Mouse (Mus musculus): ENCODE results near the gene Adcyap1r1. TPM values are rescaled to one million over a fixed set of nuclear protein-coding genes. Genes with fewer than 3 reads are reported as not detected.

Adcyap1r1 gene
- polyA plus RNA-seq, 1 experiment from 2014 or later = 2.5 TPM

DNA sequence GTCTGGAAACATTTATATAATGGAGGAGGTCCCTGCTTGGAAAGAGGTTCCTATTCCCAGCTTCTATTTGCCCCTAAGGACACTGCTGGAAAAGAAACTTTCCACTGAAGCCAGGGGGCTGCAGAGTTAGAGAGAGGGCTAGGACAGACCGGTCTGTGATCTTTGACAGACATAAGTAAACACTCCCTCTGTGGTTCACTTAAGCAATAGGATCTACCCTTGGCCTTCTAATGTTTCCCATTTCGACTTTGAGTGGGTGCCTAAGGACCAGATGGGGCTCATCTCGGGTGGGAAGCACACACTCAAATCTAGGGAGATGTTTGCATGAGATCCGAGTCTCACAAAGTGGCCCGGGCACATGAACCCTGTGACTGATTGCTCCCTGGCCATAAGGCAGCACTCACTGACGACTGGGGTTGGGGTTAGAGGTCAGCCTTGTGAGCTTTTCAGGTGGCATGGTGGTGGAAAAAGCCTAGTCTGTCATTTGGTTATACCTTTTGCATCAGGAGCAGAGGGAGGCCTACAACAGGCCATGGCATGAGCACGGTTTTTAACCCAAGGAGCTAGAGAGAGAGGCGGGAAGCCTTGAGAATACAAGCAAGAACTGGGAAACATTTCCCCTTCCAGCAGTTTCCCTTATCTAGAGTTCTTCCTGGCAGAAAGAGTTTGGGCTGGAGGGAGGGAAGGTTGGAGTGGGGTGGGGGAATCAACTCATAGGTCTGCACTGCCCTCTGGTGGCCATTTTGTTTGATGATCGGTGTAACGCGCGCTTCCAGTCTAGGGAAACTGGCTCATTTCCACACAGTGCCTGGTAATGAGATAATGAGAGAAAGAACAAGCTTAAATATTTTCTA, 59.7 kb downstream of the Adcyap1r1 start:
- ATAC-seq (replicated peaks; ENCODE audit: insufficient number of reproducible peaks, low FRiP score, low TSS enrichment, low read depth) (peak; percentile 79; the same call in 1 of the 2 replicates), DNase-seq (ENCODE audit: low spot score) (peak; percentile 90)
- Histone ChIP-seq H3K27me3 (ENCODE audit: control insufficient read depth, insufficient read depth, low read length) (no peaks in the 10 kb centered on the region), H3K36me3 (replicated peaks; ENCODE audit: control insufficient read depth, insufficient read depth, low read depth, low read length) (no peaks in the 10 kb centered on the region), H3K4me3 (ENCODE audit: low read depth, low read length) (no peak overlapping the region), H3K27ac (replicated peaks; ENCODE audit: low read depth, low read length) (no peak overlapping the region), H3K4me2 (ENCODE audit: low read depth, low read length) (no peak overlapping the region), H3K9me3 (replicated peaks; ENCODE audit: control insufficient read depth, low read length) (no peaks in the 10 kb centered on the region), H3K4me1 (ENCODE audit: control insufficient read depth, insufficient read depth, low read length) (no peaks in the 10 kb centered on the region), H3K9ac (replicated peaks; ENCODE audit: low read length) (no peak overlapping the region)
- 30% methylated on average over 12 of the region's 12 CpGs for WGBS

DNA sequence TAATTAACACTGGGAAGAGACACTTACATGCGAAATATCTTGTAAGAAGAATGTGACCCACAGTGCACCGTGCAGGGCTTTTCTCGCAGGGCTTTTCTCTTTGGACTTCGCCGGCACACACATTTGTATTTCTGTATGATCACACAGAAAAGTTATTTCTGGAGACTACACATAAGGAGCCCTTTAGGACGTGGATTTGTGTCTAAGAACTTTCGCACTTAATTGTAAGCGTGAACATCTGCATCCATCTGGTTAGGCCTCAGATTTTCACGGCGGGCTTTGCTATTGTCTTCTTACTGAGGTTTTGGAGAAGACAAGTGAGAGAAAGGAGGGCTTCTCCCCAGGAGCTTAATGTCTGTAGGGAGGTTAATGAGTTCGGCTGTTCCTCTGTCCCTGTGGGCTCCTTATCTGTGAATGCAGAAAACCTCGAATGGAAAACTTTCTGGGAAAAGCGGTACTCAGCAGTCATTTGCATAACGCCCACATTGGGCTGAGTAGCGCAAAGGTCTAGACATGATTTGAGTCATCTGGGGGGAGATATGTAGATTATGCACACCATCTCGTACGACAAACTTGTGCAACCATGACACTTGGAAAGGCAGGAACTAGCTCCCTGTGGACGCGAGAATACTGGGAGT, 60.4 kb downstream of the Adcyap1r1 start:
- DNase-seq (ENCODE audit: low spot score) (no peak), ATAC-seq (replicated peaks; ENCODE audit: insufficient number of reproducible peaks, low FRiP score, low TSS enrichment, low read depth) (no peak)
- Histone ChIP-seq H3K27me3 (ENCODE audit: control insufficient read depth, insufficient read depth, low read length) (no peaks in the 10 kb centered on the region), H3K4me2 (ENCODE audit: low read depth, low read length) (no peak overlapping the region), H3K4me3 (ENCODE audit: low read depth, low read length) (no peak overlapping the region), H3K36me3 (replicated peaks; ENCODE audit: control insufficient read depth, insufficient read depth, low read depth, low read length) (no peaks in the 10 kb centered on the region), H3K4me1 (ENCODE audit: control insufficient read depth, insufficient read depth, low read length) (no peaks in the 10 kb centered on the region), H3K27ac (replicated peaks; ENCODE audit: low read depth, low read length) (no peak overlapping the region), H3K9ac (replicated peaks; ENCODE audit: low read length) (no peak overlapping the region), H3K9me3 (replicated peaks; ENCODE audit: control insufficient read depth, low read length) (no peaks in the 10 kb centered on the region)
- 46% methylated on average over 19 of the region's 19 CpGs for WGBS

DNA sequence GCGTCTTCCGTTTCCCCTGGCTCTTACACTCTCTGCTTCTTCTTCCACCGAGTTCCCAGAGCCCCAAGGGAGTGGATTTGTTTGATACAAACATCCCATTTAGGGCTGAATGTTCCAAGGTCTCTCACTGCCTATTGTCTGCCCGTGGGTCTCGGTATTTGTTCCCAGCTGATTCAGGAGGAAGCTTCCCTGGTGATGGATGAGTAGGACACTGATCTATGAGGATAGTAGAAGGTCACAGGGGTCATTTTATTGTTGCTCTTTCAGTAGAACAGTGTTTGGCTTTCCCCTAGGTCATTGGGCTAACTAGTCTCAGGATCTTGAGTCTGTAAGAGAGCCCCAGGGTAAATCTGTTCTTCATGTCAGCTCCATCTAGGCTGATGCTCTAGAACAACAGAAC, 61.7 kb downstream of the Adcyap1r1 start:
- Histone ChIP-seq H3K4me1 (ENCODE audit: control insufficient read depth, insufficient read depth, low read length) (no peaks in the 10 kb centered on the region), H3K4me2 (ENCODE audit: low read depth, low read length) (no peak overlapping the region), H3K4me3 (ENCODE audit: low read depth, low read length) (no peak overlapping the region), H3K27ac (replicated peaks; ENCODE audit: low read depth, low read length) (no peak overlapping the region), H3K36me3 (replicated peaks; ENCODE audit: control insufficient read depth, insufficient read depth, low read depth, low read length) (no peaks in the 10 kb centered on the region), H3K9me3 (replicated peaks; ENCODE audit: control insufficient read depth, low read length) (no peaks in the 10 kb centered on the region), H3K27me3 (ENCODE audit: control insufficient read depth, insufficient read depth, low read length) (no peaks in the 10 kb centered on the region), H3K9ac (replicated peaks; ENCODE audit: low read length) (no peak overlapping the region)
- WGBS = 49% methylated on average over 5 of the region's 5 CpGs
- ATAC-seq (replicated peaks; ENCODE audit: insufficient number of reproducible peaks, low FRiP score, low TSS enrichment, low read depth) (no peak), DNase-seq (ENCODE audit: low spot score) (no peak)

DNA sequence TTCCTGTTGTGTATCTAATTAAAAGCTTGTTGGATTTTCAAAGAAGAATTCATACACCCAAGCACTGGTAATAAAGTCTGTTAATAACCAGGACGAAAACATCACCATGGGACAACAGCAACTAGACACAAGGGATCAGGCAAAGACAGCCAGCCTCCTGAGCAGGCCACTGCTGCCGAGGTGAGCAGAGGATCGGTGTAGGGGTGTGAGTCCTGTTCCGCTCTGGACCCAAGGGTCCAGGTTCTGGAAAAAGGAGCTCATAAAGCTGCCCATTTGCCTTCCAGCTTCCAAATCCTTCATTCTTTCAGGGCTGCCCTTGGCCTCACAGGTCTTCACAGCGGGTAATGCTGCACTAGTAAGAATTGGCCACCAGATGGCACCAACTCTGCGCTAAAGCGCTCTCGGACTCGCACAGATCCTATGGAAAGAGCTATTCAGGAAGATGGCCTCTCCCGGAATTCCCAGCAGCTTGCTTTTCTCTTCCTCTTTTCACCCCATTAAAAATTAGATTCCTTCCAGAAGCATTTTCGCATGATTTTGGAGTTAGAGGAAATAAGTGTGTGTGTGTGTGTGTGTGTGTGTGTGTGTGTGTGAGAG, 67.9 kb downstream of the Adcyap1r1 start:
- Histone ChIP-seq H3K9ac (replicated peaks; ENCODE audit: low read length) (0 out of 2 replicates have a peak overlapping the region, but pooled peaks have one; percentile 9), H3K27me3 (ENCODE audit: control insufficient read depth, insufficient read depth, low read length) (no peaks in the 10 kb centered on the region), H3K9me3 (replicated peaks; ENCODE audit: control insufficient read depth, low read length) (no peaks in the 10 kb centered on the region), H3K27ac (replicated peaks; ENCODE audit: low read depth, low read length) (no peak overlapping the region), H3K36me3 (replicated peaks; ENCODE audit: control insufficient read depth, insufficient read depth, low read depth, low read length) (no peaks in the 10 kb centered on the region), H3K4me1 (ENCODE audit: control insufficient read depth, insufficient read depth, low read length) (no peaks in the 10 kb centered on the region), H3K4me3 (ENCODE audit: low read depth, low read length) (no peak overlapping the region), H3K4me2 (ENCODE audit: low read depth, low read length) (no peak overlapping the region)
- WGBS = 17% methylated on average over 11 of the region's 11 CpGs
- peak; percentile 88 for ATAC-seq (replicated peaks; ENCODE audit: insufficient number of reproducible peaks, low FRiP score, low TSS enrichment, low read depth)
- DNase-seq (ENCODE audit: low spot score) = peak; percentile 93

DNA sequence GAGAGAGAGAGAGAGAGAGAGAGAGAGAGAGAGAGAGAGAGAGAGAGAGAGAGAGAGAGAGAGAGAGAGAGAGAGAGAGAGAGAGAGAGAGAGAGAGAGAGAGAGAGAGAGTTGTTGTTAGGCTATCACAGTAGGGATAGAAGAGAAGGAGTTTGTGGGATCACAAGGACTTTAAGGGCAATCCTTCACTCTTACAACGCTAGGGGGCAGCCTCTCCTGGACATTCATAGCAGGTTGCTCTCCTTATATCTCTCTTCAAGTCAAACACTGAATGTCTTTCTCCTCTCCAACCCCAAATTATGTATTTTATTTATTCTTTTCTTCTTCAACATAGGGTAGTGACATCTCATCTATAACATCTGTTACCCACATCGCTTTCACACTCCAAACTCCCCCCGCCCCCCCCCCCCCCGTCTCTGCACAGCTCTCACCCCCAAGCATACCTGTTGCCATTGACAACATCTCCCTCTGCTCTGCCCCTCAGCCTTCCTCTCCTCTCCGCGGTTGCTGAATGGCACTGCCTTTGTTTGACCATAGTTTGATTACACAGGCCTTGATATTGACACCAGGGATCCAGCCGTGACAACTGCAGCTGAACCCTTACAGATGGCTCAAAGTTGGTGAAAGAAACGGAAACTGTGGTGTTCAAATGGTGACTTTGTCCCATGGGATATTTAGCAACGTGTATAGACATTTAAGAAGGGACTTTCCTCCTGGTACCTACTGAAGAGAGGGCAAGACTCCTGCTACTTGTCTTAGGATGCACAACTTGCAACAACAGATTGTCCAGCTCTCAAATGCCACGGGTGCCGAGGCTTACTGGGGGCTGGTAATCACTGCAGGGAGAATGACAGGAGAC, 68.7 kb downstream of the Adcyap1r1 start:
- no peak overlapping the region for H3K27ac ChIP-seq (replicated peaks; ENCODE audit: low read depth, low read length)
- 47% methylated on average over 11 of the region's 11 CpGs for WGBS
- DNase-seq (ENCODE audit: low spot score) (peak; percentile 85), ATAC-seq (replicated peaks; ENCODE audit: insufficient number of reproducible peaks, low FRiP score, low TSS enrichment, low read depth) (peak; percentile 44; the same call in 1 of the 2 replicates)
- no peak overlapping the region for H3K4me3 ChIP-seq (ENCODE audit: low read depth, low read length)
- no peaks in the 10 kb centered on the region for H3K27me3 ChIP-seq (ENCODE audit: control insufficient read depth, insufficient read depth, low read length)
- H3K36me3 ChIP-seq (replicated peaks; ENCODE audit: control insufficient read depth, insufficient read depth, low read depth, low read length) = no peaks in the 10 kb centered on the region
- H3K9ac ChIP-seq (replicated peaks; ENCODE audit: low read length) = no peak overlapping the region
- no peaks in the 10 kb centered on the region for H3K4me1 ChIP-seq (ENCODE audit: control insufficient read depth, insufficient read depth, low read length)
- H3K4me2 ChIP-seq (ENCODE audit: low read depth, low read length) = no peak overlapping the region
- H3K9me3 ChIP-seq (replicated peaks; ENCODE audit: control insufficient read depth, low read length) = no peaks in the 10 kb centered on the region

DNA sequence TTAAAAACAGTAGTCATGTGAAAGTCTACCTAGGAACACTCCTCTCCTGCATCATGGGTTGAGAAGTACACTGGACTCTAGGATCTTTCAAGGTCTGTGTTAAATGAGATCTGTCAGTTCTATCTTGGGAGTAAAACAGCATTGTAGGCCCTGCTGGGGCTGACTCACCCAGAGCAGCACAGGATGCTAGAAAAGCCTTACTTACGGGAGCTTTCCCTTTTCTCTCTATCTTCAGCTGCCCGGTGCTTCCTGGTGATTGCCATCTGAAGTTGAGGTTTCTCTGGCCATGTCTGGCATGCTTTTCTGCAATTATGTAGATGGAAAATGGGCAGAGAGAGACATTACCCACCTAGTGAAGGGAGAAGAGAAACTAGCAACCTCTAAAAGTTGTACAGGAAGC, 84.7 kb downstream of the Adcyap1r1 start:
- ATAC-seq (replicated peaks; ENCODE audit: insufficient number of reproducible peaks, low FRiP score, low TSS enrichment, low read depth) (no peak), DNase-seq (ENCODE audit: low spot score) (no peak)
- Histone ChIP-seq H3K36me3 (replicated peaks; ENCODE audit: control insufficient read depth, insufficient read depth, low read depth, low read length) (no peaks in the 10 kb centered on the region), H3K4me3 (ENCODE audit: low read depth, low read length) (no peak overlapping the region), H3K4me2 (ENCODE audit: low read depth, low read length) (no peak overlapping the region), H3K27me3 (ENCODE audit: control insufficient read depth, insufficient read depth, low read length) (no peaks in the 10 kb centered on the region), H3K9me3 (replicated peaks; ENCODE audit: control insufficient read depth, low read length) (no peaks in the 10 kb centered on the region), H3K27ac (replicated peaks; ENCODE audit: low read depth, low read length) (no peak overlapping the region), H3K9ac (replicated peaks; ENCODE audit: low read length) (no peak overlapping the region), H3K4me1 (ENCODE audit: control insufficient read depth, insufficient read depth, low read length) (no peaks in the 10 kb centered on the region)
- WGBS = 81% methylated on average over 2 of the region's 2 CpGs

DNA sequence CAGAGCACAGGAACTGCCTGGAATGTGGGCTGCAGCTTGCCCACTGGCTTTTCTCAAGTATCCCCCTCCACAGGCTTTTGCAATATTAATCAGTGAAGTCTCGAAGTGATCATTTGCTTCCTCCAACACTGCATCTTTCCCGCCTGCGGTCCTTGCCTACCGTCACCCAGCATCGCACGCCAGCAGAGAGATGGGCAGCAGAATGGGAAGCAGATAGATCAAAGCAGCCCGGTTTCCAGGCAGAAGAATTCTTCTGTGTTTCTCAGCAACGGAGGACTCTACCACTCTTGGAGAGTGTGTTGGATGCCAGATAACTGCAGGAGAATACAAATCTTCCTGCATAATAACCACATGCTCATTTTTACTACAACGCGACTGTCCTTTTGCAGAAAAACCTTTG, 87.4 kb downstream of the Adcyap1r1 start:
- no peaks in the 10 kb centered on the region for H3K9me3 ChIP-seq (replicated peaks; ENCODE audit: control insufficient read depth, low read length)
- H3K36me3 ChIP-seq (replicated peaks; ENCODE audit: control insufficient read depth, insufficient read depth, low read depth, low read length) = no peaks in the 10 kb centered on the region
- H3K4me2 ChIP-seq (ENCODE audit: low read depth, low read length) = no peak overlapping the region
- H3K27me3 ChIP-seq (ENCODE audit: control insufficient read depth, insufficient read depth, low read length) = no peaks in the 10 kb centered on the region
- ATAC-seq (replicated peaks; ENCODE audit: insufficient number of reproducible peaks, low FRiP score, low TSS enrichment, low read depth) (no peak), DNase-seq (ENCODE audit: low spot score) (no peak)
- H3K27ac ChIP-seq (replicated peaks; ENCODE audit: low read depth, low read length) = no peak overlapping the region
- no peaks in the 10 kb centered on the region for H3K4me1 ChIP-seq (ENCODE audit: control insufficient read depth, insufficient read depth, low read length)
- H3K4me3 ChIP-seq (ENCODE audit: low read depth, low read length) = no peak overlapping the region
- H3K9ac ChIP-seq (replicated peaks; ENCODE audit: low read length) = no peak overlapping the region
- WGBS = 75% methylated on average over 10 of the region's 10 CpGs

All from embryonic facial prominence, embryonic 11.5 days (tissue).